Mouse (Mus musculus) megakaryocyte, embryonic 14.5 days (primary cell): Measurements from ENCODE around the gene Gm5346. TPM values are rescaled to one million over a fixed set of nuclear protein-coding genes. Genes with fewer than 3 reads are reported as not detected.
"Not testable (repeated sequence)": the region's sequence is repeated elsewhere in the genome, so short reads cannot be mapped to it uniquely, and the experiment has no call there.

ENCODE experiments used
- H3K27me3 ChIP-seq: replicated peaks from 2 replicates; pipeline ENCODE3; 2012; ENCODE audit warnings: inconsistent platforms
- H3K36me3 ChIP-seq: replicated peaks from 2 replicates; pipeline ENCODE3; 2012; ENCODE audit warnings: low read length, inconsistent platforms, mixed read lengths
- H3K4me1 ChIP-seq: 2 replicates; pipeline ENCODE4 v1.6.1; 2012; ENCODE audit warnings: inconsistent platforms
- H3K4me3 ChIP-seq: replicated peaks from 2 replicates; pipeline ENCODE3; 2012; ENCODE audit warnings: moderate library complexity, mild to moderate bottlenecking, inconsistent platforms
- H3K9me3 ChIP-seq: 2 replicates; pipeline ENCODE4 v1.6.1; 2012; ENCODE audit warnings: inconsistent platforms
- FLI1 ChIP-seq: IDR thresholded peaks from 2 replicates; pipeline ENCODE4 v1.6.1; 2012; ENCODE audit warnings: low read length, inconsistent platforms, mixed read lengths
- GATA1 ChIP-seq: IDR thresholded peaks from 3 replicates; pipeline ENCODE4 v1.6.1; 2012; ENCODE audit warnings: mixed read lengths, low read length, inconsistent platforms, borderline replicate concordance
- polyA plus RNA-seq: library from polyadenylated mRNA; stranded (reverse); fragments of >175 nt; gene quantifications from 2 replicates; pipeline ENCODE4 v1.2.3, GENCODE M21; 2012; ENCODE audit warnings: low replicate concordance; ENCODE audit not compliant: insufficient read depth

The Gm5346 gene
- polyA plus RNA-seq: not detected in 2 replicates

DNA sequence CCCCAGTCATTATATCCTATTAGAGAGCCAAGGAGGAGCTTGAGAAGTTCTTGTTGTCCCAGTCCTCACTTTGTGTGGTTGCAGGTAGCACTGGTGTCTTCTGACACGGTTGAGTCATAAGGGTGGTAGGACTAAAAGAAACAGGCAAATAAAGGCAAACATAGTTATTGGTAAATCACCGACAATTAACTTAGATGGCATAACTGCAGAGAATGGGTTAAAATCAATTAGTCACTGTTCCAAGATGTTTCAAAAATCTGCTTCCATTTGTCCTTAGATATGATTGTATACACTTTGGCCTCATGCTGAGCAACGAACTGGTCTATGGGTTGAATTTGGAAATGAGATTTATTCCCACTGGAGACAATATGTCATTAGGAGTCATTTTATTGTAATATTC, at the start of gene Gm5346:
Gm5346 (minus strand) TSS at position 101 of the 400 bp plus-strand sequence.
- H3K9me3 ChIP-seq: no peaks in the 10 kb centered on the region
- no peak within 1 kb of the TSS for H3K4me3 ChIP-seq
- H3K4me1 ChIP-seq: no peaks in the 10 kb centered on the region
- no peaks in the 10 kb centered on the region for H3K27me3 ChIP-seq
- no peak for TF ChIP-seq FLI1
- no peak for TF ChIP-seq GATA1
- H3K36me3 ChIP-seq: no peaks in the 10 kb centered on the region

DNA sequence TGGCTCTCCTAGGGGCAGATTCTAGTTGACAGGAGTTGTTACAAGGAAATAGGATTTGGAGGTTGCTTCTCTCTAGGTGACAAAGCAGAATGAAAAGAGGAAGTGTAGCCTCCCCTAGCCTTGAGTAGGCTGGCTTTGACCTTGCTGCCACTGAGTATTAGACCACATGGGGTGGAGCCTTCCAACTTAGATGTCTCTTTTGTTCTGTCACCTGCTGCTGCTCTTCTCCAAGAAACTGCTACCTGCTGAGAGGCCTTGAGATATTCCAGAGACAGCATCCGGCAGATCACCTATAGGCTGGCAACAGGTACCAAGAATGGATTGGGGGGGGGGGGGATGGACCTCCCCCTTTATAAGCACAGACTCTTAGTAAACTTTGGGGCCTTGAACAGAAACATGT, 11.0 kb downstream of the Gm5346 start:
- no peaks in the 10 kb centered on the region for H3K4me1 ChIP-seq
- no peaks in the 10 kb centered on the region for H3K9me3 ChIP-seq
- TF ChIP-seq GATA1 (no peak), FLI1 (no peak)
- no peaks in the 10 kb centered on the region for H3K36me3 ChIP-seq
- no peak overlapping the region for H3K4me3 ChIP-seq
- no peaks in the 10 kb centered on the region for H3K27me3 ChIP-seq

DNA sequence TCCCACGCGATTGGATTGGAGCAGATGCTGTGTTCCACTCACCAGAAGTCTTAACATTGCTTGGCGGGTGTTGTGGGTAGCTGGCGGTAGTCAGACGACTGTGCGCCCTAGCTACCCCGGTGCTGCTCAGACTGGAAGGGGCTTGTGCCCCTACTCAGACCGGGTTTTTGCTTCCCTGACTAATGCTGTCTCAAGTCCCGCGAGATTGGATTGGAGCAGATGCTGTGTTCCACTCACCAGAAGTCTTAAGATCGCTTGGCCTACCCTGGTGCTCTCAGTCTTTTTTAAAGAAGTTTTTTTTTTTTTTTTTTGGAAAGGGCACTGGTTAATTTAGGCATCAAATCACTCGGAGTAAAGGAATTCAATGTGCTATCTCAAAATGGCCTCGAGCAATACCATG, 23.4 kb downstream of the Gm5346 start:
- not testable (repeated sequence) for H3K27me3 ChIP-seq, H3K36me3 ChIP-seq, H3K4me1 ChIP-seq, H3K4me3 ChIP-seq, H3K9me3 ChIP-seq

DNA sequence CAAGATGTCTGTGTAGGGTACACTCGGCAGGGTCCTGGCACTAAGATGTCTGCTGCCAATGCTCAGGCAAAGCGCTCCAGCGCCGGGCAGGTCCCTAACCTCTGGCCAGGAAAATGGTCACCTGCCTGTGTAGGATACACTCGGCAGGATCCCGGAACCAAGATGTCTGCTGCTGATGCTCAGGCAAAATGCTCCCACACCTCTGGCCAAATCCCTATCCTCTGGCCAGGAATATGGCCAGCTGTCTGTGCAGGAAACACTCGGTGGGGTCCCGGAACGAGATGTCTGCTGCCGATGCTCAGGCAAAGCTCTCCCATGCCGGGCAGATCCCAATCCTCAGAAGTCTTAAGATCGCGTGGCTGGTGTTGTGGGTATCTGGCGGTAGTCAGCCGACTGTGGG, 23.9 kb downstream of the Gm5346 start:
- not testable (repeated sequence) for H3K27me3 ChIP-seq, H3K9me3 ChIP-seq, H3K36me3 ChIP-seq, H3K4me3 ChIP-seq, H3K4me1 ChIP-seq

DNA sequence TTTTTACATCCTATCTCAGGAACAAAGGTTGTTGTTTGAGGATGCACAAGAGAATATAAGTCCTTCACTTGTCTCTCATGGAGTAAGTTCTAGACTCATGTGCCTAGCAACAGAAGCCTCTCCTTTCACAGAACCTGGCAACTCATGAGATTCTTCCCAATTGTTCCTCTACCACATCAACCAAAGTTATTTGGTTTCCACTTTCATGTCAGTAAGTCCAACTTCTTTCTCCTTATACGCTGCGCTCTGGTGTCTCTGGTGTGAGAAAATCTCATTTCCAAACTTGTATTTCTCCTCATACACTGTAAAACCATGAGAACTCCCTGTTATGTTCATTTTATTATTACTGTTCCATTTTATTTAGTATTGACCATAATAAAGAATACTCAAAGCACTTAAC, 50.5 kb downstream of the Gm5346 start, which contains the start of gene Adam26a:
Adam26a (minus strand) TSS at position 101 of the 400 bp plus-strand sequence.
- H3K27me3 ChIP-seq, H3K9me3 ChIP-seq, H3K4me3 ChIP-seq, H3K36me3 ChIP-seq, H3K4me1 ChIP-seq: not testable (repeated sequence)

Other genes with a start within 250 kb of the Gm5346 start
- gene Adam26b, start 99.2 kb downstream of the Gm5346 start, polyA plus RNA-seq: not detected in 2 replicates
- not detected in 2 replicates for gene Adam26a, start 50.6 kb downstream of the Gm5346 start, polyA plus RNA-seq
- gene Adam34, start 82.8 kb upstream of the Gm5346 start, polyA plus RNA-seq: not detected in 2 replicates